Mouse (Mus musculus) small intestine, adult 2 months (tissue): ENCODE measurements around the gene Eddm3b.

Experiments used
- CTCF ChIP-seq: fragments of 200-500 bp; IDR thresholded peaks from 2 replicates; pipeline ENCODE4 v1.5.1; 2012; ENCODE audit warnings: low read depth, mild to moderate bottlenecking, control low read depth, inconsistent platforms, low read length, moderate library complexity, mixed read lengths; ENCODE audit not compliant: insufficient replicate concordance, insufficient read length; ENCODE audit errors: extremely low read depth
- POLR2A ChIP-seq: fragments of 200-500 bp; IDR thresholded peaks from 2 replicates; pipeline ENCODE4 v1.6.1; 2012; ENCODE audit warnings: low read depth, mild to moderate bottlenecking, control low read depth, inconsistent platforms, low read length, moderate library complexity

- TF ChIP-seq CTCF (no peak), POLR2A (no peak)
These were observed 15.3 kb upstream of the Eddm3b start for GRCm38 (mm10) chr14:51098921-51099320.
